9 mouse cellular contexts compared by ENCODE assay signal in genomic region chr7:45798511-45798836, GRCm38 (mm10). TPM values are rescaled to one million over a fixed set of nuclear protein-coding genes. Genes with fewer than 3 reads are reported as not detected.
DNase-seq lines count a peak whose midpoint lies in the region; ATAC-seq and TF ChIP-seq lines count a peak whose summit lies in the region.
"Had no signal": no experiment of that assay in that cellular context is flagged by ENCODE, and none has a peak within 500 bp of the region (broad histone marks: within the 10 kb centered on the region; RNA-seq: fewer than 3 reads in every experiment).

No protein-coding gene starts in this region.

- WGBS in heart, postnatal 0 days: 2% methylated on average over 19 of the region's 19 CpGs
- 3% methylated on average over 19 of the region's 19 CpGs for WGBS in limb, embryonic 13.5 days

- peak overlapping the region; percentile 64 to 75 for H3K4me3 ChIP-seq in ES-E14 (ENCODE audit: insufficient read depth in 1 of 2, low read depth in 1 of 2, low read length in 2 of 2, poor library complexity in 1 of 2, severe bottlenecking in 1 of 2)
- peak overlapping the region; percentile 47 for H3K4me3 ChIP-seq in heart, postnatal 0 days (ENCODE audit: low read depth, low read length)
- H3K4me3 ChIP-seq in limb, embryonic 13.5 days: peak overlapping the region; percentile 47

- ATAC-seq in heart, postnatal 0 days (ENCODE audit: insufficient read depth, low read depth): no peak
- no peak for ATAC-seq in limb, embryonic 13.5 days (ENCODE audit: low FRiP score, low read depth)

- peaks cover 2% of the 10 kb centered on the region; the same call in 1 of the 2 replicates for H3K36me3 ChIP-seq in ES-E14 (ENCODE audit: control insufficient read depth, insufficient read depth, low read length, poor library complexity, severe bottlenecking)
- no peaks in the 10 kb centered on the region for H3K36me3 ChIP-seq in heart, postnatal 0 days (replicated peaks; ENCODE audit: control insufficient read depth, insufficient read depth, low read length)
- H3K36me3 ChIP-seq in limb, embryonic 13.5 days: peaks cover 48% of the 10 kb centered on the region

- TF ChIP-seq EP300 in heart, postnatal 0 days (IDR thresholded peaks at IDR 0.05; ENCODE audit: low read depth): no peak

- intact Hi-C loops in heart, postnatal 36 days (cut with DNase I): no loop called here

- H3K4me2 ChIP-seq in heart, postnatal 0 days (ENCODE audit: low read depth, low read length): peak overlapping the region; percentile 60
- peak overlapping the region; percentile 89 for H3K4me2 ChIP-seq in limb, embryonic 13.5 days (replicated peaks)

- peaks cover 6 to 28% of the 10 kb centered on the region in 2 experiments; a peak in 2 of 4 replicates for H3K4me1 ChIP-seq in ES-E14 (ENCODE audit: control insufficient read depth in 2 of 2, insufficient read depth in 2 of 2, low read length in 2 of 2, poor library complexity in 1 of 2)
- peaks cover 7% of the 10 kb centered on the region for H3K4me1 ChIP-seq in heart, postnatal 0 days (ENCODE audit: control insufficient read depth, insufficient read depth)
- H3K4me1 ChIP-seq in limb, embryonic 13.5 days: peaks cover 31% of the 10 kb centered on the region

- no peaks in the 10 kb centered on the region for H3K9me3 ChIP-seq in ES-E14 (ENCODE audit: control insufficient read depth, insufficient read depth, low read depth, low read length)
- no peaks in the 10 kb centered on the region for H3K9me3 ChIP-seq in heart, postnatal 0 days (replicated peaks; ENCODE audit: control insufficient read depth, low read length)
- H3K9me3 ChIP-seq in limb, embryonic 13.5 days: no peaks in the 10 kb centered on the region

- in situ Hi-C loops in ES-E14 (cut with MboI; ENCODE audit: low sequenced_read_pairs in 2 of 2, unreplicated experiment in 2 of 2): no loop called here

- H3K9ac ChIP-seq in ES-E14 (ENCODE audit: insufficient read depth, low read depth, low read length, poor library complexity, severe bottlenecking): peak overlapping the region; percentile 45; the same call in 1 of the 2 replicates
- H3K9ac ChIP-seq in heart, postnatal 0 days (replicated peaks; ENCODE audit: low read depth, low read length): 0 out of 2 replicates have a peak overlapping the region, but pooled peaks have one; percentile 37
- peak overlapping the region; percentile 73 for H3K9ac ChIP-seq in limb, embryonic 13.5 days

- no peak overlapping the region for H3K27ac ChIP-seq in ES-E14 (ENCODE audit: insufficient read depth, low read depth, low read length, poor library complexity, severe bottlenecking)
- H3K27ac ChIP-seq in heart, postnatal 0 days (ENCODE audit: low read depth): no peak overlapping the region
- no peak overlapping the region for H3K27ac ChIP-seq in limb, embryonic 13.5 days
- H3K27ac ChIP-seq: macrophage had no signal

- peak; percentile 90 for DNase-seq in heart, adult 11 months
- DNase-seq in heart, postnatal 36 days: no peak
- DNase-seq in ES-E14 (ENCODE audit: low read depth, low spot score) (no peak), adipocyte (ENCODE audit: low spot score) (no peak)
- no peak for DNase-seq in heart, postnatal 0 days (ENCODE audit: low spot score)
- DNase-seq in naive thymus-derived CD4-positive, alpha-beta T cell, adult 2 months (ENCODE audit: low read depth): peak; percentile 67
- DNase-seq in layer of hippocampus, adult 9-11 months: no peak

- peaks cover 67% of the 10 kb centered on the region for H3K27me3 ChIP-seq in heart, postnatal 0 days (ENCODE audit: control insufficient read depth, insufficient read depth, low read length)
- peaks cover 37% of the 10 kb centered on the region for H3K27me3 ChIP-seq in limb, embryonic 13.5 days

- TF ChIP-seq CTCF in heart, postnatal 0 days (IDR thresholded peaks at IDR 0.05; ENCODE audit: low read depth): no peak

TF ChIP-seq in ES-E14, 5 proteins besides CTCF, POLR2A, EP300 and RAD21:
- TF ChIP-seq ZC3H11A (IDR thresholded peaks at IDR 0.05; ENCODE audit: borderline replicate concordance, low read depth, low read length) (no peak), MAFK (IDR thresholded peaks at IDR 0.05; ENCODE audit: insufficient read depth, low read depth, low read length) (no peak), CHD2 (IDR thresholded peaks at IDR 0.05; ENCODE audit: low read depth, low read length) (no peak), HCFC1 (IDR thresholded peaks at IDR 0.05; ENCODE audit: borderline replicate concordance, insufficient read depth, low read length) (no peak), ZNF384 (IDR thresholded peaks at IDR 0.05; ENCODE audit: low read depth, low read length) (no peak)

RNA-seq across cellular contexts. Expression of gene Sult2b1, which starts 14.0 kb away (rescaled TPM):
- total RNA-seq in heart, postnatal 36 days (2021): not detected
- total RNA-seq in ES-E14 (2012; rRNA removed): 1.6 and 2.1 TPM in 2 replicates
- not detected in 2 replicates for total RNA-seq in heart, postnatal 0 days (2014; rRNA removed; ENCODE audit: low replicate concordance)
- 0.23 and 0.27 TPM in 2 replicates for polyA plus RNA-seq in heart, postnatal 0 days (2015; fragmentation: Nextera tagmentation; extraction: Ambion mirVana)
- polyA plus RNA-seq in limb, embryonic 13.5 days (2015; fragmentation: Nextera tagmentation; extraction: Ambion mirVana): 3.1 and 3.7 TPM in 2 replicates

RNA-seq across cellular contexts. Expression of gene Lmtk3, which starts 14.9 kb away (rescaled TPM):
- under 1 TPM; 0.14 TPM for total RNA-seq in heart, postnatal 36 days (2021)
- total RNA-seq in ES-E14 (2012; rRNA removed): 7.2 and 9.5 TPM in 2 replicates
- total RNA-seq in heart, postnatal 0 days (2014; rRNA removed; ENCODE audit: low replicate concordance): 0.31 TPM in 1 of 2 replicates, not detected in the other
- polyA plus RNA-seq in heart, postnatal 0 days (2015; fragmentation: Nextera tagmentation; extraction: Ambion mirVana): not detected in 2 replicates
- polyA plus RNA-seq in limb, embryonic 13.5 days (2015; fragmentation: Nextera tagmentation; extraction: Ambion mirVana): 4.3 and 4.9 TPM in 2 replicates

RNA-seq across cellular contexts. Expression of gene Cyth2, which starts 15.9 kb away (rescaled TPM):
- 10 to 100 TPM; 67.2 to 73.0 TPM for total RNA-seq in heart, postnatal 36 days (2021)
- total RNA-seq in ES-E14 (2012; rRNA removed): 96.2 and 113 TPM in 2 replicates
- total RNA-seq in heart, postnatal 0 days (2014; rRNA removed; ENCODE audit: low replicate concordance): 99.9 and 102 TPM in 2 replicates
- polyA plus RNA-seq in heart, postnatal 0 days (2015; fragmentation: Nextera tagmentation; extraction: Ambion mirVana): 86.5 and 90.0 TPM in 2 replicates
- 135 and 137 TPM in 2 replicates for polyA plus RNA-seq in limb, embryonic 13.5 days (2015; fragmentation: Nextera tagmentation; extraction: Ambion mirVana)

RNA-seq across cellular contexts. Expression of gene Kcnj14, which starts 26.1 kb away (rescaled TPM):
- total RNA-seq in heart, postnatal 36 days (2021): under 1 TPM; 0.67 to 0.98 TPM
- total RNA-seq in ES-E14 (2012; rRNA removed): 1.6 and 2.6 TPM in 2 replicates
- total RNA-seq in heart, postnatal 0 days (2014; rRNA removed; ENCODE audit: low replicate concordance): 0.35 TPM in 1 of 2 replicates, not detected in the other
- polyA plus RNA-seq in heart, postnatal 0 days (2015; fragmentation: Nextera tagmentation; extraction: Ambion mirVana): 0.26 and 0.29 TPM in 2 replicates
- polyA plus RNA-seq in limb, embryonic 13.5 days (2015; fragmentation: Nextera tagmentation; extraction: Ambion mirVana): 2.1 TPM in 2 replicates
- polyA plus RNA-seq: macrophage had no signal

RNA-seq across cellular contexts. Expression of gene Grwd1, which starts 32.3 kb away (rescaled TPM):
- 10 to 100 TPM; 11.5 to 11.6 TPM for total RNA-seq in heart, postnatal 36 days (2021)
- 93.4 and 107 TPM in 2 replicates for total RNA-seq in ES-E14 (2012; rRNA removed)
- 26.7 and 28.8 TPM in 2 replicates for total RNA-seq in heart, postnatal 0 days (2014; rRNA removed; ENCODE audit: low replicate concordance)
- polyA plus RNA-seq in heart, postnatal 0 days (2015; fragmentation: Nextera tagmentation; extraction: Ambion mirVana): 19.3 and 22.7 TPM in 2 replicates
- 69.1 and 71.6 TPM in 2 replicates for polyA plus RNA-seq in limb, embryonic 13.5 days (2015; fragmentation: Nextera tagmentation; extraction: Ambion mirVana)

Comparison
In these comparisons a context has a peak if more than half of its experiments do, and no peak if none do; other contexts are left out.
1. DNase-seq: peak in heart, adult 11 months (single experiment) and naive thymus-derived CD4-positive, alpha-beta T cell, adult 2 months (single experiment); none in heart, postnatal 36 days (0 of 2), ES-E14 (single experiment), heart, postnatal 0 days (single experiment), layer of hippocampus, adult 9-11 months (single experiment) and adipocyte (single experiment).
2. Peak in every context shown above with its lines, with median percentiles within 50 percentile points of each other: H3K4me3 ChIP-seq and H3K9ac ChIP-seq.